Mouse (Mus musculus) fibroblast of lung, adult 2 months (primary cell): ENCODE results near the gene H2-Oa.

ENCODE experiments used
- DNase-seq: peaks from one replicate; pipeline ENCODE4 v3.0.0-alpha.2; 2011; ENCODE audit warnings: low read depth

H2-Oa gene

DNA sequence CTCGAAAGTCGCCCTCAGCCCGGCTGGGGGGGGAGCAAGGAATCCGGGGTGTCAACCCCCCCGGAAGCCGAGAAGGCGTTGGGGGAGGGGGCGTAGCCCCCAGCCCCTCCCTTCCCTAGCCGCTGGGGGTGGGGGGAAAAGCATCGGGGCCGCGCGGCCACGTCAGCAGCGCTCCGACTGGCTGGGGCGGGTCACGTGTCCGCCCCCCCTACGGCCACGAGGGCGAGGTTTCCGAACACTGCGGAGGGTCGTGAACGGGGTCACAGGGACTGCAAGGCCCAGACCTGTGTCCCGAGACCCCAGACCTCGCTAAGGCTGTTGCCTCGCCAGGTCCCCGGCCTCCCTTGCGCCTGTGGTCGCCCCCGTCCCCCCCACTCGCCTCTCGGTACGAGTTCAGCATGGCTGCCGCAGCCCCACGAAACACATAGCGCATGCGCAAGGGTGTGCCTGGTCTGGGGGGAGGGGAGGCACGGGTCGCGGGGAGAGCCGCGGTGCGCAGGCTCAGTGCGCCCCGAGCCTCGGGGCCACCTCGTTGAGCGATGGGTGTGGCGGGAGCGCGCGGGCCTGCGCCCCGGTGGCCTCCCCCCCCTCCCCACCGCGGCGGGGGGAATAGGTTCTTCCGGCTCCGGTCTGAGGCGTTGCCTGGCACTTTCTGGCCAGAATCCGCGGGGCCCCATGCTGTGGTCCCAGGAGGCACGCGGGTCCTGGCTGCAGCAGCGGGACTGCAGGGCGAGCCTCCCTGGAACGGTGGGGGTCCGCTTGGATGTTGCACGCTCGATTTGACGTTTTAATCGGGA, 30.2 kb downstream of the H2-Oa start, which contains the start of gene Brd2:
Brd2 (minus strand) TSS at position 447 of the 797 bp plus-strand sequence.
- DNase-seq, result peak; percentile 90

DNA sequence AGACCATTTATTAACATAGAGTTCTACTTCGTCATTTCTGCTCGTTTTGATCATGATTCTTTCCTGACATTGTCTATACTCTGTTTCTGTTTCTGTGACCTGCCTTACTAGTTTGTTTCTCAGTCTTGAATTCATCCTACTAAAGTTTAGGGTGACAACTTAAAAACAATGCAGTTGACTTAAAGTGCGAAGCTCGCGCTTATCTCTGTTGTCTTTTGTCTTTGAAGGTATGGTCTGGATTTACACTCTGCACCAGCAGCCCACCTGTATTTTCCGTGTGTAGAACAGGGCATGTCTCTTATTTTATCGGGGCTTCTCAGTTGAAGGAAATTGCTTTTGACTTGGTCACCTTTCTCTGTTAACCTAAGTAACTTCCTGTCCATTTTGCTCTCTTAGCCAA, 31.0 kb downstream of the H2-Oa start:
- no peak for DNase-seq

DNA sequence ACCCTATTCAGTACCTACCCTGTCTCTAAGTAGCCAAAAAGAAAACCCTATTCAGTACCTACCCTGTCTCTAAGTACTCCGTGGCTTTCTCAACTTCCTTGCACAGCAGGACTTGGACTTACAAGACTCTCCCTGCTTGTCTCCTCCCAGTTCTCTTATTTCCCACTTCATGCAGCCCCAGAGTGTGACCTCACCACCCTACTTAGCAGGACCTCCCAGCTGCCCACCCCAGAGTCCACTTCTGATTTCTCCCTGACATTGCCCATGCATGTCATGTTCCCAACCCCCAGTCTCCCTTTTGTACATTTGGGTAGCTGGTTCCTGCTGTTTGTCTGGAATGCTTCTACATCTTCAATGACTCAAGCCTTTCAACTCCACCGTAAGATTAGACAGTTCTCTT, 31.4 kb downstream of the H2-Oa start:
- no peak for DNase-seq

DNA sequence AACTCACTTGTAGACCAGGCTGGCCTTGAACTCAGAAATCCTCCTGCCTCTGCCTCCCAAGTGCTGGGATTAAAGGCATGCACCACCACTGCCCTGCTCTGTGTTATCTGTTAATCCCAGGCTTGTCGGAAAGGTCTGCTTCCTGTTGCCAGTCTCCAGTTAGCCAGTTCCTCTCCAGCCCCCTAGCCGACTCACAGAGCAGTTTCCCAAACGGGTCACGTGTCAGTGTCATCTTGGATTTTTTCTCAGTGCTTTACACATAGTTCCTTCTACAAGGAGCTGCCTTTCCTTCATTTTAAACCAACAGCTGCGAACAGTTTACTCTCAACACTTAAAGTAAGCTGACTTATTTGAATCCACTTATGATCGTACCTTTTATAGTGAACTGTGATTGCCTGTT, 32.5 kb downstream of the H2-Oa start:
- DNase-seq, result no peak

DNA sequence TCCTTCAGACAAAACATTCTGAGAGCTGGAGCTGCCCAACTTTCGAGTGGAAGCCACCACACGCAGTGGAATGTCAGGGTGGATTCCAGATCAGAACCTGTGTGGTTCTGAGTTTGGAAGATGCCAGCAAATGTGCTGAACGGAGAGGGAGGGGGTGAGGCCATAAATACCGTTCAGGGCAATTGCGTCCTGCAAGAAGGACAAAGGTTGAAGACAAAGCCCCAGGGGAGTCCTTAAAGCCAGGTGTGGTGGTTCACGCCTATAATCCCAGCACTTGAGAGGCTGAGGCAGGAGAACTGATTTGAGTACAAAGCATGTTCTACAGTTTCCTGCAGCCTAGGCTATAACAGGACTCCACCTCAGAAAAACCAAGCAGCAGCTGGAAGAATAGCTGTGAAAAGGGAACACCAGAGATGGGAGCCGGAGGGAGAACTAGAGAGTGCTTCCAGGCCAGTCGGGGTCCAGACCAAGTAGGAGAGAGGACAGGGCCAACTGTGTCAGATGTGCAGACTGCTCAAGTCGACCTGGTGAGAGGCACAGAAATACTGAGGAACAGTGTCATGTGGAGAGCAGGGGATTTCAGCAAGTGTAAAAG, 34.8 kb downstream of the H2-Oa start:
- no peak for DNase-seq

DNA sequence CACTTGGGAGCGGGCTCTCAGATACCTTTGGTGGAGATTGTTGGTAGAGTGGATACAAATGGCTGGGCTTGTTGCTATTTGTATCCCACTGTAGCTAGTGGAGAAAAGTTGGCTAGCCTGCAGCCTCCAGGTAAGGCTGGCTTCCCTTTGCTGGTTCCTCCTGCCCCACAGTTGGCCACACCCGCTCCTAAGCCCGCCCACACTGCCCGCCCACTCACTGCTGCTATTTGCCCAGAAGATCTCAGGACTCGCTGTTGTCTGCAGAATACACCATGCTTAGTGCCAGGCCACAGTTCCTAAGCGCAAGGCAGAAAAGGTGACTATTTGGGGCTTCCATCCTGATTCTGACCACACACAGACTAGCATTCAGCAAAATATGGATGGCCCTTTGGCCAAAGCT, 35.3 kb downstream of the H2-Oa start:
- no peak for DNase-seq

DNA sequence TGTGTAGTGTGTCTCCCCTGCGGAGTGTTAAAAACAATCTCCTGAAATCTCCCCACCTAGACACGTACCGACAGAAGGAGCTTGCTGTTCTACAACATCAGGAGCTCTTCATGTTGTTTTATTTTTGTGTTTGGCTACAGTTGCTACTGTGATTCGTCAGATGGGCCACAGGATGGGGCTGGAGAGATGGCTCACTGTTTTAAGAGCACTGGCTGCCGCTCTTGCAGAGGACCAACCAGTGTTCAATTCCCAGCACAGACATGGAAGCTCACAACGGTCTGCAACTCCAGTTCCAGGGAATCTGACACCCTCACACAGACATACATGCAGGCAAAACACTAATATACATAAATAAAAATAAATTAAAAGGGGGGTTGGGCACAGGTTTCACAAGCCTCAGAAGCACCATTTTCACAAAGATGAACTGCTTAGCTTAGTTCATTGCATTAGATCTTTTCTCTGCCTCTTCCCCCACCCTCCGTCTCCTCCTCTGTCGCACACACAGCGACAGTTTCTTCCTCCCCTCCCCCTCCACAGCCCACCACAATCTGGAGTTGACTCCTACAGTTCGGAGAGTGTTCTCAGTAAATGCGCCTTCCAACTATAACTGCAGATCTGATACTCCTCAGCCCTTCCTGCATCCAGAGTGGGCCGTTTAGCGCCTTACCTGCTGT, 36.3 kb downstream of the H2-Oa start:
- DNase-seq, result no peak

DNA sequence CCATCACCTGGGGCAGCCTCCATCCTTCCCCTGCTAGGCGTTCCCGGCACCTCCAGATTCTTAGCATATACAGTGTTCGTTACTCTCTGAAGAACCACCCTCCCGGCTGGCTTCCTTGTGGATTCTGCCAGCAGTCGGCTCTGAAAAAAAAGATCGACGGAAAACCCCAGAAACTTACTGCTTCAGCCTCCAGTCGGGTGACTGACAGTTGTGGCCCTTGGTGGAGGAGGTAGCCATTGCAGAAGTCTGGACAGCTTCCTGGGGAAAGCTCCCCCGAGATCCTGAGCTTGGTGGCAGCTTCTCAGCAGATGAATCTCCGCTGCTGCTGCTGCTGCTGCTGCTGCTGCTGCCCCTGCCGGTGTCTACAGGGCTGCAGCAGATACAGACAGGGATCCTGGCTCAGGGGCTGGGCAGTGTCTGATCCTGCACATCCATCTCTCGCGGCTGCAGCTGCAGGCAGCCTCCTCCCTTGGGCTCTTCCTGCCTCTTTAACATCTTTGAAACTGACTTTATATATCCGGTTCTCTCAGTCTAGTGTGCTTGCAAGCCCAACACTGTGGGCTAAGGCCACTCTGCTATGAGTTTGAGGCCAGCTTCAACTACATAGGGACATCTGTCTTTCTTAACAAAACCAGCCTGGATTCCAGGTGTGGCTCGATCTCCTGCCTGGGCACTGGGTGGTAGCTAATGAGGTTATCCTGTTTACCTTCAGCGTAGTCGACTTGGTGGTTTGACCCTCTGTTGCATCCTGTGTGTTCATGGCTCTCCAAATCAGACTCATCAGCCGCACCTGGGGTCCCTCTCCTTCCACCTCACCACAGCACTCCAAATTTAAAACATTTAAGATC, 37.0 kb downstream of the H2-Oa start:
- no peak for DNase-seq

DNA sequence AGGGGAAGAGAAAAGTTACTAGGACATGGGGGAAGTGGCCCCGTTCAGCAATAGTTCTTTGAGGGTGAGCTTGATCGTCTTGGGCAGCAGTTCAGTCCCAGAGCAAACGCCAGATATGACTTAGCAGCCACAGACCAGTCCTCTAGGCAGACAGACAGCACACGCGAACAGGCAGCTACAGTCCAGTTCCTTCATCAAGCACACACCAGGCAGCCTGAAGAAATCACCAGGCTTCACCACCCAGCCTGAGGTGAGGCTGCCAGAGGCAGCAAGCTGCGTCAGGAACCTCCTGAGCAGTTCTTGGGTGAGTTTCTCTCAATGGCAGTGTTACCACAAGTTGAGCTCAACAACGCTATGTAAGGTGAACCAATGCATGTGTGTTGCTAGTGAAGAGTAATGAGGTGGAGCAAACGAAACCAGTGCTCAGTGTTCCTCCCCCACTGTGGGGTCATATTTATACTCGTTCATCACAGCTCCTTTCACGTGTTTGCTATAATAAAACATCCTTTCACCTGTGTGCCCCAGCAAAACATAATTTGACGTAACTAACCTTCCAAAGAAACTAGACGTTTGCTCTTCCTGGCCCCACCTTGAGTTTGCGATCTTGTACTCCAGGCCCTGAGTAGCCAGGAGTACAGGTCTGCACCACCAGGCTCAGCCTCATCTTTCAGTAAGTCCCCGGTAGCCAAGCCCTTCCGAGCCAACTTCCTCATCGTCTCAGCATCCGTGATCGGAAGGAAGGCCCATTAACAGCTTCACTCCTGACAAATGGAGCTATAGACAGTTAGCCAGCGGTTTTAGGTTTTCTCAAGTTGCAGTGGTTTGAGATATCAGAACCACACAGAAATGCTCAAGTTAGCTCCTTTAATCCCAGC, 38.2 kb downstream of the H2-Oa start:
- DNase-seq, result no peak

DNA sequence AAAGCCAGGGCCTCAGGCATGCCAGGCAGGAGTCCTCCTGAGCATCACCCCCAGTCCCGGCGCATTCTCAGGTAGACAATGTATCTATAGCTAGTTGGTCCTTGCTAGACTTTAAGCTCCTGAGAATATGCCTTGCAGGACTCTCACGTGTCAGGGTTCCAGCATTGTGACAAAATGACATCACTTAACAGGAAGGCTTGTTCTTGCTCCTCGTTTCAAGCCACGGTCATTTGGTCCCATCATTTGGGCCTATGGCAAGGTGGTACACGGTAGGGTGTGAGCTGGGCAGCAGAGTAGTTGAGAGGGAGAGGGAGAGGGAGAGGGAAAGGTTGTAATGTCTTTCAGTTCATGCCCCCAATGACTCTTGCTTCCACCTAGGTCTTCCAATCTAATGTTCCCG, 39.8 kb downstream of the H2-Oa start:
- DNase-seq, result no peak

DNA sequence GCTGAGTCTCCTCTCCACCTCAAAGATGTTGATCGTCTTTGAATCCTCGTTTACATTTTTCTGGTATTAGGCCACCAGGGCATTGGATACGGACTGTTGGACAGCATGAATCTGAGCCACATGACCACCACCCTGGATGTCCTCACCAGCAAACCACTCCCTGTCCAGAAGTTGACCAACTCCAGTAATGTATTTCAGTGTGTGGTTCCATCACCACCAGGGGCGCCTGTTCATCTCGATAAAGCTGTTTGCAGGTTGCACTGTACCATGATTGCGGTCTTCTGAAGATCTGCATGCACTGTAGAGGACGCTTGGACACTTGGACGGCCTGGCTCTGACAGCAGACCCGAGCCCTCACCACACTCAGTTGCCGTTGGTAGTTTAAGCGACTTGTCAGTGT, 41.1 kb downstream of the H2-Oa start:
- DNase-seq, result no peak

DNA sequence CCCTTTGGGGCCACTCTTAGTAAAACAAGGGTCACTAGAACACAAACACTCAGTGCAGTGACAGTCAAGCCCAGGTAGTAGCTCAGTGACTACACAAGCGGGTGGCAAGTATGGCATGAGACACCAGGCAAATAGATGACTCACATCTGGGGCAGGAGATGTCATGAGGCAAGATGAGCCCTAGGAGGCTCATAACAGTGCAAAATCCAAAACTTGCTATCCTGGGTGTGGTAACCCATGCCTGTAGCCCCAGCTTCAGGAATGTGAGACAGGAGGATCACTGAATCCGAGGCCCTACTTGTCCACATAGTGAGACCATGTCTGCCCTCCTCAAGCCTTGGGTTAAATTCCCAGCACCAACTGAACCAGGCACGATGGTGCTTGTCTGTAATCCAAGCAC, 42.3 kb downstream of the H2-Oa start:
- no peak for DNase-seq

DNA sequence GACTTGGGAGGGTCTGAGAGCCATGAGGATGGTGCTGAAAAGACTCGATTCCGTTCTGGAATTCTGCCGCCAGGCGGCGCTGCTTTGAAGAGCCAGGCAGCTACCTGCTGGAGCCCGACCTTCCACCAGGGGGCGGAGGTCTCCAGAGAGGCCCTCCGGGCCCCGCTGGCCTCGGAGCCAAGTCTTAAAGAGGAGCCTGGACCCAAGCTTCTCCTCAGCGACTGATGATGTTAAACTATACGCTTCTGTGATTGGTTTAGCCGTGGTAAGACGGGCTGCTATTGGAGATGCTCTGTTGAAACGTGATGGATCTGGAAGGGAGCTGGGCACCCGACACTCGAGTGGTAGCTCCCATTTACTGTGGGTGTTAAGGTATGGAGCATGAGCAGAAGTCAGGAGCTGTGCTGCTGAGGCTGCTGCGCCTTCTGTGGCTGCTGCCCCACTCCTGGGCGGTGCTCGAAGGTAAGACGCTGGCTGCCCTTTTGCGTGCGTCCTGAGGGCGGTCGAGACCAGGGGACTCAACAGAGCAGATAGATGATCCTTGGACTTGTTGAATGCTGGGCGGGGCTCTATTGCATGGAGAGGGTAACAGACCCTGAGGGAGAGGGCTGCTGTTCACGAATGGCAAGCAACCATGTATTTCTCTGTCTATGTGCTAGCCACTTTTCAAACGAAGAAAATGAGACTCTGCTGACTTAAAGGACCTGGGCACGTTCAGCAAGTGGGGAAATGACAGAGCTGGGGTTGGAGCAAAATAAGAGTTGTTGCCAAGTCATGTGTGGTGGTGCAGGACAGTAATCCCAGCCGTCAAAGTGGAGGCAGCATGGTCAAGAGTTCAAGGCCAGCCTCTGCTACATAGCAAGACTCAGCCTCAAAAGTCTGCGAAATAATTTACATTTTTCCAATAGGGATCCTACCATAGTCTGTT, 43.4 kb downstream of the H2-Oa start:
- peak; percentile 100 for DNase-seq

DNA sequence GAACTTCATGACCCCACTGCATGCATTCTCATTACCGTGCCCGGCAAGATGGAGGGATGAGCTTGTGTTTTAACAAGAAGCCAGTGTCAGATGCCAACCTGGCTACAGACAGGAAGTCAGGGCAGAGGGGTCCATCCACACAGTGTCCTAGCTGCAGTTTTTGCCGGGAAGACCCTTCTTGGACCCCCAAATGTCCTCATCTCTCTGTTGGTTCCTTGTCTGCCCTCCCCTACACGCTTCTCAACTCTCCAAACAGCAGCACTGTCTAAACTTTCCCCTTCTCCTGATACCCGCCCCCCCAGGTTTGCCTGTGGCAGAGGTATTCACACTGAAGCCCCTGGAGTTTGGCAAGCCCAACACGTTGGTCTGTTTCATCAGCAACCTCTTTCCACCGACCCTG, 45.5 kb downstream of the H2-Oa start:
- DNase-seq, result no peak

DNA sequence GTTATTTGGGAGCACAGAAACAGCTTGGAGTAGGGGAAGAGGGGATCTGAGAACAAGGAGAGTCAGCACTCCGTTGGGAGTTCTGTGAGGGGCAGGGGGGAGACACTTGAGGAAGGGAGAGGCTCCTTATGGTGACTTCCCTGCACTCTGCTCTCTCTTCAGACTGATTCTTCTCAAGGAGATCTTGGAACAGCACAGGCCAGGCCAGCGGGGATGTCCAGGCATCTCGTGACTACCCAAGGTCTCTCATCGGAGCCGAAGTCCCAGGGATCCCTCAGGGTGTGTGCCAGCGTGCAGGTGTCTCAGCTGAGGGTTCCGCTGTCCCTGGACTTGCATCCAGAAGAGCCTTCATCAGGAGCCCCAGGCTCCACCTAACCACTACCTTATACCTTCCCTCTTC, 46.5 kb downstream of the H2-Oa start:
- DNase-seq, result no peak

DNA sequence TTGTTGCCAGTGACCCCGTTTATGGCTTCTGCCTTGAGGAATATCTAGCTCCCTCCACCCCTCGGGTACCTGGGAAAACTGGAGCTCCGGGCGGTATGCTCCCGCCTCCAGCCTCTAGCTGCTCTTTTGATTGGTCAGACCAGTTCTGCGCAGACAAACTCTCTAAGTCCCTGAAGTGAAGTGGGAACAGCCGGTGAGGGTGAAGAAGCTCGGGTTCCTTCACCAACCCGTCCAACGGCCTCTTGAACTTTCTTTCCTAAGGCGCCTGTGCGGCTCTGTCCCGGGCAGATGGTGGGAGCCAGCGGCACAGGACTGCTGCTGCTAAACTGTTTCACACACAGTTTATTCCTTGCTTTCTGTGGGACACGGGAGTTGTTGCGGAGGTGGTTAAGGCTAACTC, 47.3 kb downstream of the H2-Oa start:
- no peak for DNase-seq

DNA sequence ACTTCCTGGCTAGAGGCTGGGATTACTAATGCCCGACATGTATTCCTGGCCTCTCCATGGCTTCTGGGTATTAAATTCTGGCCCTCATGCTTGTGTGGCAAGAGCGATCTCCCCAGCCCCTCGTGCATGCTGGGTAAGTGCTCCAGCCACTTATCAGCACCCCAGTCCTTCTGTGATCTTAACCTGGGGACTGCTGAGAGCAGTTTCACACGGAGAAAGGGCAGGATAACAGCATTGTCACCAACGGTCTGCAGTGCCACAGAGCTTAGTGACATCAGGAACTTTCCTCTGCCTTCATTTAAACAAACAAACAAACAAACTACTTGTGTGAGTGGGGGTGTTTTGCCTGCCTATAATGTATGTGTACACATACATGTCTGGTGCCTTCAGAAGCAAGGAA, 48.1 kb downstream of the H2-Oa start:
- DNase-seq, result no peak

DNA sequence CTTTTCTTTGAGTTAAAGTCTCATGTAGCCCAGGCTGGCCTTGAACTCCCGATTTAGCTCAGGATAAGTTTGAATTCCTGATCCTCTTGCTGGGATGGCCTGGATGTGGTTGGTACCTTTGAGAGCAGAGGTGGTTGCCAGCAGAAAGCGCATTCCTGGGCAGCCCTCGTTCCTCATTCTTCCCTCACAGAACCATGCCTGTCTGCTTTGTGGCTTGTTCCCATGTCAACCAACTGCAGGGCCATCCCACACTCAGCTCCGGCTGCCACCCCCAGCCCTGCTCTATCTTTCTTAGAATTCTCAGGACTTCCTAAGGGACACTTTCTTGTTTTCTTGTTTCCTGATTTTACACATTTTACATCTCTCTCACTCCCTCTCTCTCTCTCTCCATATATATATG, 49.3 kb downstream of the H2-Oa start:
- no peak for DNase-seq

DNA sequence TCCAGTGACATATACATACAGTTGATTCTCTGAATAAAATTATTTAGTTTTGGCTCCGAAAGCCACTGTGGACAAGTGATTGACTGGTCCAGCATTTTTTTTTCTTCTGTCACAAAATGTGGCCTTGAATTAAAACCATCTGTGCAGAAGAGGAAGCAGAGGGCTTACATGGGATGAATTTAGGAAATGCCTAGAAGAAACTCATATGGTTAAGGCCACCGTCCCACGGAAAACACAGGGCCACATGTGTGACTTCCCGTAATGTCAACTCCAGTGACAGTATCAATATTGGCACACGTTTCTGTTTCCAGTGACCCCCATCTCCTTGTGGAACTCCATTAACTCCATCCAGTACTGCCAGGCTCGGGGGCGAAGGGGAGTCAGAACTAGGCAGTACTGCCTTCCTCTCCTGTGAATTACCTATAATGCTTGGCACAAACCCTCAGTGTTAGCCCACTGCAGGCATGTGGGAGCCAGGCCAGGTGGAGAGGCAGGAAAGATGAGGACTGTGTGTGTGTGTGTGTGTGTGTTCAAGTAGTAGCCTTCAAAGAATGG, 50.4 kb downstream of the H2-Oa start:
- DNase-seq, result no peak

DNA sequence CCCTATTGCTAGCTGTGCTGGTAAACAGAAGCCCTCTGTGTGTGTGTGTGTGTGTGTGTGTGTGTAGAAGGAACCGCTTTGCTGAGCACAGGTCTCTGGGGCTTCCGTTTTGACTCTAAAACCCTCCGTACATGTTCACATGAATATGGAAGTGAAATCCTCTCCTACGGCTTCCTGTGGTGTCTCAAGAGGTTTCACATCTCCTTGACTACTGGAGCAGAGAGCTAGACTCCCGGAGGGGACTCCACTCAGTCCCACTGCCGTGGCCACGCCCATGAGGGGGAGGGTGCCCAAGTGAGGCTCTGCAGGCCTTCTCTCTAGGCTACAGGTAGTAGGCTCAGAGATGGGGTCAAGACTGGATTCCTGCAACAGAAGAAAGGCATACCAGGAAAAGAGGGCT, 50.9 kb downstream of the H2-Oa start, which contains the start of gene H2-DMb2:
H2-DMb2 (plus strand) TSS at position 275 of the 400 bp plus-strand sequence.
- DNase-seq, result no peak
